Comparison of ENCODE assay signal across 20 mouse cellular contexts in genomic region chr10:21076731-21077130, GRCm38 (mm10).
A peak's percentile ranks its signal among the peaks of the same experiment; 100 is the strongest.
DNase-seq lines count a peak whose midpoint lies in the region; ATAC-seq and TF ChIP-seq lines count a peak whose summit lies in the region.
"Had no signal": no experiment of that assay in that cellular context is flagged by ENCODE, and none has a peak within 500 bp of the region (broad histone marks: within the 10 kb centered on the region; RNA-seq: fewer than 3 reads in every experiment).

No protein-coding gene starts in this region.

- no peak for TF ChIP-seq CTCF in small intestine, adult 2 months (IDR thresholded peaks at IDR 0.05; ENCODE audit: extremely low read depth, insufficient read length, insufficient replicate concordance, low read depth, low read length)

- no peaks in the 10 kb centered on the region for H3K9me3 ChIP-seq in heart, embryonic 16.5 days (replicated peaks; ENCODE audit: control insufficient read depth, low read length)
- H3K9me3 ChIP-seq in liver, embryonic 12.5 days (replicated peaks), result no peaks in the 10 kb centered on the region
- H3K9me3 ChIP-seq: heart, embryonic 13.5 days; midbrain, embryonic 13.5 days; stomach, embryonic 15.5 days had no signal

- H3K27ac ChIP-seq in heart, embryonic 16.5 days (ENCODE audit: low read length), result peak overlapping the region; percentile 65
- no peak overlapping the region for H3K27ac ChIP-seq in liver, embryonic 12.5 days
- H3K27ac ChIP-seq in small intestine, adult 2 months (ENCODE audit: insufficient read depth, low read depth, low read length), result no peak overlapping the region
- H3K27ac ChIP-seq: heart, embryonic 13.5 days; hindbrain, embryonic 14.5 days; liver, embryonic 14.5 days; midbrain, embryonic 13.5 days; stomach, embryonic 15.5 days had no signal

- H3K36me3 ChIP-seq in heart, embryonic 16.5 days (ENCODE audit: control insufficient read depth, insufficient read depth), result no peaks in the 10 kb centered on the region
- no peaks in the 10 kb centered on the region for H3K36me3 ChIP-seq in liver, embryonic 12.5 days
- no peaks in the 10 kb centered on the region for H3K36me3 ChIP-seq in small intestine, adult 2 months (ENCODE audit: control insufficient read depth, insufficient read depth, low read length)
- H3K36me3 ChIP-seq: stomach, embryonic 15.5 days had no signal

- no peaks in the 10 kb centered on the region for H3K27me3 ChIP-seq in heart, embryonic 16.5 days (ENCODE audit: control insufficient read depth, insufficient read depth, low read length)
- H3K27me3 ChIP-seq in liver, embryonic 12.5 days (replicated peaks), result no peaks in the 10 kb centered on the region
- H3K27me3 ChIP-seq in small intestine, adult 2 months (ENCODE audit: control insufficient read depth, insufficient read depth, low read length), result no peaks in the 10 kb centered on the region
- H3K27me3 ChIP-seq: heart, embryonic 13.5 days; midbrain, embryonic 13.5 days; stomach, embryonic 15.5 days had no signal

- DNase-seq in heart, postnatal 4 days, result no peak
- no peak for DNase-seq in adrenal gland, postnatal 14 days
- DNase-seq in cerebellum, adult 9-10 months, result no peak
- DNase-seq: adrenal gland, adult 8-10 months; cerebellum, adult 2 months; cerebellum, postnatal 36 days; forebrain, postnatal 0 days; gastrocnemius, postnatal 25 days; kidney, adult 18-20 months; kidney, postnatal 10 days had no signal

- WGBS in heart, embryonic 16.5 days, result 84% methylated on average over 7 of the region's 7 CpGs
- 62% methylated on average over 7 of the region's 7 CpGs for WGBS in liver, embryonic 12.5 days (ENCODE audit: insufficient replicate concordance)
- WGBS in small intestine, adult 2 months, result 81% methylated on average over 7 of the region's 7 CpGs

- no peaks in the 10 kb centered on the region for H3K4me1 ChIP-seq in heart, embryonic 16.5 days (ENCODE audit: control insufficient read depth, insufficient read depth, low read length)
- H3K4me1 ChIP-seq in liver, embryonic 12.5 days, result peaks cover 10% of the 10 kb centered on the region
- no peaks in the 10 kb centered on the region for H3K4me1 ChIP-seq in small intestine, adult 2 months (ENCODE audit: control insufficient read depth, insufficient read depth, insufficient read length, low read length)
- H3K4me1 ChIP-seq: heart, embryonic 13.5 days; midbrain, embryonic 13.5 days; stomach, embryonic 15.5 days had no signal

- no peak overlapping the region for H3K4me2 ChIP-seq in heart, embryonic 16.5 days (ENCODE audit: low read depth, low read length)
- H3K4me2 ChIP-seq in liver, embryonic 12.5 days, result peak overlapping the region; percentile 10; the same call in 1 of the 2 replicates
- H3K4me2 ChIP-seq: heart, embryonic 13.5 days; hindbrain, embryonic 14.5 days; midbrain, embryonic 13.5 days; stomach, embryonic 15.5 days had no signal

- ATAC-seq in heart, embryonic 16.5 days (replicated peaks; ENCODE audit: extremely low read depth, insufficient read depth, low FRiP score), result no peak
- ATAC-seq in CD4-positive, CD25-positive, alpha-beta regulatory T cell, adult 4 months, result peak; percentile 9
- ATAC-seq in liver, embryonic 12.5 days, result no peak
- ATAC-seq: forebrain, postnatal 0 days; lung, postnatal 0 days; midbrain, embryonic 13.5 days had no signal

- no peak for TF ChIP-seq POLR2A in small intestine, adult 2 months (IDR thresholded peaks at IDR 0.05; ENCODE audit: low read depth, low read length)

- no peak overlapping the region for H3K9ac ChIP-seq in heart, embryonic 16.5 days (ENCODE audit: low read length)
- H3K9ac ChIP-seq in liver, embryonic 12.5 days, result no peak overlapping the region
- H3K9ac ChIP-seq: forebrain, postnatal 0 days; heart, embryonic 13.5 days; hindbrain, embryonic 14.5 days; liver, embryonic 14.5 days; midbrain, embryonic 13.5 days; stomach, embryonic 15.5 days had no signal

- H3K4me3 ChIP-seq in heart, embryonic 16.5 days (ENCODE audit: low read length), result no peak overlapping the region
- H3K4me3 ChIP-seq in liver, embryonic 12.5 days, result no peak overlapping the region
- peak overlapping the region; percentile 6; the same call in 1 of the 2 replicates for H3K4me3 ChIP-seq in small intestine, adult 2 months (ENCODE audit: low read depth, low read length)
- H3K4me3 ChIP-seq: heart, embryonic 13.5 days; midbrain, embryonic 13.5 days; stomach, embryonic 15.5 days had no signal
